Comparison of ENCODE assay signal across 16 mouse cellular contexts in the genomic region with DNA sequence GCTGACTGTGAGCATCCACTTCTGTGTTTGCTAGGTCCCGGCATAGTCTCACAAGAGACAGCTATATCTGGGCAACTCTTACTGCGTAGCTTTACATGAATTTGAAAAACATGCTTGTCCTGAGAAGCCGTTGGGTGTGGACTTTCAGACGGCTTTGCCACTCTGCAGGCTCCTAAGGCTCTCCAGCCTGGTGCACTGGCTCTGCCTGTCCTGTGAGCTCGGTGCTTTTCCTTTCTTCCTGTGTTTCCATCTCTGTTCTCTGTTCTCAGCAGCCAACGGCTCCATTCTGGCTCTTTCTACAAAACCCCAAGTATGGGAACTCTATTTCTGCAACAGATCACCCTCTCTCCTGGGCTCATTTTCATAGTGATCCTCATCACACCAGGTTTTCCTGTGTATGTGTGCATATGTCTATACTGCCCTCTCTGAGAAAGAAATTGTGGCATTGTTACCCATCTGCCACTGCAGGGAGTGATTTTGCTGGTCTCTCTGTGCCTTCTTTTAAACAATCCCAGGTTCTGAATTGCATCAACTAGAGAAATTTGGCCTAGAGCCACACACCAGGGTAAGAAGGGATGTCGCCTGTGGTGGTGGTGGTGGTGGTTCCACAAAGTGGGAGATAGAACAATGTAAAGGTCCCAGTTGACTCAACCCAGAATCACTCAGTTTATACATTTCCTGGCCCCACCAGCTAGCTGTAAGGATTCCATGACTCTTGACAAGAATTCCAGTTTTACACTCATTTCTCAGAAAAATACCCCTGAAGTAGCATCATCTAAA.
"Had no signal": no experiment of that assay in that cellular context is flagged by ENCODE, and none has a peak within 500 bp of the region (broad histone marks: within the 10 kb centered on the region; RNA-seq: fewer than 3 reads in every experiment).

No protein-coding gene starts in this region.

- H3K9ac ChIP-seq: kidney, embryonic 15.5 days; liver, embryonic 15.5 days; neural tube, embryonic 12.5 days had no signal

- DNase-seq: kidney, adult 2 months; kidney, postnatal 14 days; lung, adult 2 months; lung, postnatal 36 days; midbrain, embryonic 14.5 days; retina, postnatal 1 day; right cerebral cortex, postnatal 4 days; spleen, adult 18-20 months; thymus, adult 18-20 months; thymus, postnatal 14 days had no signal

- H3K9me3 ChIP-seq: kidney, embryonic 15.5 days; liver, embryonic 15.5 days; neural tube, embryonic 12.5 days had no signal

- H3K27me3 ChIP-seq: kidney, embryonic 15.5 days; liver, embryonic 15.5 days; neural tube, embryonic 12.5 days had no signal

- ATAC-seq: lung, postnatal 0 days had no signal

- H3K27ac ChIP-seq: kidney, embryonic 15.5 days; left cerebral cortex, adult 2 months; liver, embryonic 15.5 days; neural tube, embryonic 12.5 days had no signal

- H3K4me2 ChIP-seq: kidney, embryonic 15.5 days; liver, embryonic 11.5 days; liver, embryonic 15.5 days; neural tube, embryonic 12.5 days had no signal

- H3K4me3 ChIP-seq: kidney, embryonic 15.5 days; left cerebral cortex, adult 2 months; liver, embryonic 15.5 days; neural tube, embryonic 12.5 days had no signal

- H3K4me1 ChIP-seq: kidney, embryonic 15.5 days; neural tube, embryonic 12.5 days had no signal

- H3K36me3 ChIP-seq: kidney, embryonic 15.5 days; neural tube, embryonic 12.5 days had no signal
